26 mouse cellular contexts compared by ENCODE assay signal in genomic region chr6:8364757-8365150, GRCm38 (mm10).
"Had no signal": no experiment of that assay in that cellular context is flagged by ENCODE, and none has a peak within 500 bp of the region (broad histone marks: within the 10 kb centered on the region; RNA-seq: fewer than 3 reads in every experiment).

No protein-coding gene starts in this region.

- H3K9me3 ChIP-seq: heart, embryonic 10.5 days; heart, embryonic 12.5 days; hindbrain, embryonic 10.5 days; hindbrain, embryonic 12.5 days; kidney, embryonic 15.5 days; limb, embryonic 10.5 days had no signal

- DNase-seq: gastrocnemius, adult 2 months; gastrocnemius, postnatal 10 days; gastrocnemius, postnatal 25 days; heart, adult 18-20 months; heart, postnatal 10 days; heart, postnatal 4 days; kidney, adult 11 months; kidney, adult 2 months; kidney, adult 9 months; kidney, postnatal 25 days; liver had no signal

- ATAC-seq: hindbrain, embryonic 16.5 days; inflammation-experienced regulatory T-cells, adult 6 months; intestine, embryonic 16.5 days had no signal

- H3K4me2 ChIP-seq: heart, embryonic 12.5 days; hindbrain, embryonic 12.5 days; hindbrain, embryonic 14.5 days; kidney, embryonic 15.5 days; limb, embryonic 12.5 days; liver, embryonic 11.5 days had no signal

- H3K27ac ChIP-seq: gastrocnemius, adult 2 months; heart, embryonic 10.5 days; hindbrain, embryonic 10.5 days; hindbrain, embryonic 12.5 days; kidney, embryonic 15.5 days; kidney, postnatal 0 days; layer of hippocampus, adult 2 months; limb, embryonic 10.5 days; limb, embryonic 12.5 days had no signal

- H3K27me3 ChIP-seq: heart, embryonic 12.5 days; hindbrain, embryonic 12.5 days; kidney, embryonic 15.5 days; limb, embryonic 12.5 days had no signal

- H3K36me3 ChIP-seq: heart, embryonic 10.5 days; hindbrain, embryonic 12.5 days; kidney, embryonic 15.5 days; limb, embryonic 12.5 days had no signal

- H3K4me1 ChIP-seq: heart, embryonic 10.5 days; heart, embryonic 12.5 days; limb, embryonic 10.5 days; limb, embryonic 12.5 days had no signal

- H3K4me3 ChIP-seq: gastrocnemius, adult 2 months; heart, embryonic 10.5 days; heart, embryonic 12.5 days; hindbrain, embryonic 10.5 days; hindbrain, embryonic 12.5 days; kidney, embryonic 15.5 days; layer of hippocampus, adult 2 months; left cerebral cortex, adult 2 months; limb, embryonic 10.5 days; limb, embryonic 12.5 days had no signal

- H3K9ac ChIP-seq: heart, embryonic 12.5 days; hindbrain, embryonic 12.5 days; hindbrain, embryonic 14.5 days; kidney, embryonic 15.5 days; limb, embryonic 12.5 days had no signal
